Comparison of ENCODE assay signal across 8 mouse cellular contexts in genomic region chr6:85916596-85916995, GRCm38 (mm10). TPM values are rescaled to one million over a fixed set of nuclear protein-coding genes. Genes with fewer than 3 reads are reported as not detected.
DNase-seq lines count a peak whose midpoint lies in the region; ATAC-seq and TF ChIP-seq lines count a peak whose summit lies in the region.

No protein-coding gene starts in this region.

- no peak for TF ChIP-seq POLR2A in testis, adult 2 months (IDR thresholded peaks at IDR 0.05; ENCODE audit: control insufficient read depth, low read depth, low read length)

- peak overlapping the region; percentile 71 for H3K4me2 ChIP-seq in liver, embryonic 12.5 days
- H3K4me2 ChIP-seq in stomach, postnatal 0 days (replicated peaks; ENCODE audit: low read depth) = peak overlapping the region; percentile 87

- no peak for TF ChIP-seq EP300 in stomach, postnatal 0 days (optimal IDR thresholded peaks at IDR 0.05)

- ATAC-seq in liver, embryonic 12.5 days = no peak
- ATAC-seq in stomach, postnatal 0 days (ENCODE audit: low FRiP score, low TSS enrichment) = no peak

- H3K27ac ChIP-seq in gastrocnemius, adult 2 months = peak overlapping the region; percentile 92
- H3K27ac ChIP-seq in testis, adult 2 months (ENCODE audit: control insufficient read depth, insufficient read depth, low read depth, low read length) = peak overlapping the region; percentile 65; the same call in 1 of the 2 replicates
- H3K27ac ChIP-seq in liver, embryonic 12.5 days = peak overlapping the region; percentile 90
- peak overlapping the region; percentile 89 for H3K27ac ChIP-seq in stomach, postnatal 0 days (replicated peaks)

- H3K4me1 ChIP-seq in testis, adult 2 months (ENCODE audit: control insufficient read depth, insufficient read depth, low read length) = peaks cover 5% of the 10 kb centered on the region
- peaks cover 26% of the 10 kb centered on the region for H3K4me1 ChIP-seq in liver, embryonic 12.5 days
- peaks cover 3% of the 10 kb centered on the region; the same call in 1 of the 2 replicates for H3K4me1 ChIP-seq in stomach, postnatal 0 days (replicated peaks; ENCODE audit: control insufficient read depth, insufficient read depth)

- TF ChIP-seq CTCF in gastrocnemius, adult 2 months (IDR thresholded peaks at IDR 0.05) = no peak
- TF ChIP-seq CTCF in testis, adult 2 months (IDR thresholded peaks at IDR 0.05; ENCODE audit: control insufficient read depth, insufficient read depth, insufficient replicate concordance, low read depth, low read length) = no peak
- no peak for TF ChIP-seq CTCF in stomach, postnatal 0 days (IDR thresholded peaks at IDR 0.05; ENCODE audit: low read depth)

- peak overlapping the region; percentile 77 for H3K4me3 ChIP-seq in gastrocnemius, adult 2 months
- peak overlapping the region; percentile 93; the same call in 1 of the 2 replicates for H3K4me3 ChIP-seq in testis, adult 2 months (ENCODE audit: control insufficient read depth, low read depth, low read length)
- peak overlapping the region; percentile 73 for H3K4me3 ChIP-seq in liver, embryonic 12.5 days
- peak overlapping the region; percentile 65 for H3K4me3 ChIP-seq in stomach, postnatal 0 days (ENCODE audit: low read depth, low read length)

- no peaks in the 10 kb centered on the region for H3K27me3 ChIP-seq in testis, adult 2 months (ENCODE audit: control insufficient read depth, insufficient read depth, low read length)
- H3K27me3 ChIP-seq in liver, embryonic 12.5 days (replicated peaks) = no peaks in the 10 kb centered on the region
- H3K27me3 ChIP-seq in stomach, postnatal 0 days (ENCODE audit: control insufficient read depth, insufficient read depth, low read length) = no peaks in the 10 kb centered on the region

- no peaks in the 10 kb centered on the region for H3K9me3 ChIP-seq in liver, embryonic 12.5 days (replicated peaks)
- H3K9me3 ChIP-seq in stomach, postnatal 0 days (ENCODE audit: control insufficient read depth, low read length) = no peaks in the 10 kb centered on the region

- 77% methylated on average over 6 of the region's 6 CpGs for WGBS in liver, embryonic 12.5 days (ENCODE audit: insufficient replicate concordance)
- 65% methylated on average over 6 of the region's 6 CpGs for WGBS in stomach, postnatal 0 days

- DNase-seq in gastrocnemius, adult 2 months = no peak
- no peak for DNase-seq in gastrocnemius, adult 18-20 months (ENCODE audit: low spot score)
- DNase-seq in testis, postnatal 10 days (ENCODE audit: low spot score) = no peak
- no peak for DNase-seq in stomach, postnatal 0 days (ENCODE audit: low spot score)
- DNase-seq in right cerebral cortex, postnatal 4 days = no peak
- no peak for DNase-seq in layer of hippocampus, adult 11-12 months (ENCODE audit: low spot score)

- intact Hi-C loops in gastrocnemius, adult 2 months (cut with DNase I) = loop anchor here (10.0 kb wide), 1 partner anchor 332 kb away; the partner anchor contains the start of gene Alms1

- H3K36me3 ChIP-seq in testis, adult 2 months (ENCODE audit: control insufficient read depth, insufficient read depth, low read length) = no peaks in the 10 kb centered on the region
- H3K36me3 ChIP-seq in liver, embryonic 12.5 days = peaks cover 13% of the 10 kb centered on the region
- H3K36me3 ChIP-seq in stomach, postnatal 0 days (ENCODE audit: control insufficient read depth, insufficient read depth, low read length) = no peaks in the 10 kb centered on the region

- H3K9ac ChIP-seq in liver, embryonic 12.5 days = peak overlapping the region; percentile 80
- H3K9ac ChIP-seq in stomach, postnatal 0 days (ENCODE audit: low read length) = peak overlapping the region; percentile 75

RNA-seq across cellular contexts. Expression of gene Nat8f1, which starts 1.1 kb away (rescaled TPM):
- 1 to 10 TPM in 1 of 2 experiments, under 1 TPM in 1; 0.97 to 2.2 TPM for total RNA-seq in gastrocnemius, adult 2 months (2021)
- total RNA-seq in gastrocnemius, adult 18-20 months (2021) = 1 to 10 TPM; 1.4 to 1.8 TPM
- polyA plus RNA-seq in testis, adult 2 months (2012; rRNA removed) = 6.1 and 7.6 TPM in 2 replicates
- polyA plus RNA-seq in liver, embryonic 12.5 days (2016; fragmentation: Nextera tagmentation; extraction: Ambion mirVana) = 3.4 and 4.5 TPM in 2 replicates
- 5.7 and 6.2 TPM in 2 replicates for polyA plus RNA-seq in stomach, postnatal 0 days (2015; fragmentation: Nextera tagmentation; extraction: Ambion mirVana)

RNA-seq across cellular contexts. Expression of gene Tprkb, which starts 4.9 kb away (rescaled TPM):
- 10 to 100 TPM; 17.0 to 18.7 TPM for total RNA-seq in gastrocnemius, adult 2 months (2021)
- 10 to 100 TPM; 15.5 to 16.3 TPM for total RNA-seq in gastrocnemius, adult 18-20 months (2021)
- polyA plus RNA-seq in testis, adult 2 months (2012; rRNA removed) = 10.8 and 11.1 TPM in 2 replicates
- polyA plus RNA-seq in liver, embryonic 12.5 days (2016; fragmentation: Nextera tagmentation; extraction: Ambion mirVana) = 29.6 and 31.1 TPM in 2 replicates
- polyA plus RNA-seq in stomach, postnatal 0 days (2015; fragmentation: Nextera tagmentation; extraction: Ambion mirVana) = 25.9 and 28.8 TPM in 2 replicates

RNA-seq across cellular contexts. Expression of gene Nat8f4, which starts 11.9 kb away (rescaled TPM):
- total RNA-seq in gastrocnemius, adult 2 months (2021) = under 1 TPM; 0.15 to 0.28 TPM
- under 1 TPM; 0.21 to 0.31 TPM for total RNA-seq in gastrocnemius, adult 18-20 months (2021)
- 27.6 and 45.1 TPM in 2 replicates for polyA plus RNA-seq in testis, adult 2 months (2012; rRNA removed)
- polyA plus RNA-seq in liver, embryonic 12.5 days (2016; fragmentation: Nextera tagmentation; extraction: Ambion mirVana) = 0.81 and 1.2 TPM in 2 replicates
- polyA plus RNA-seq in stomach, postnatal 0 days (2015; fragmentation: Nextera tagmentation; extraction: Ambion mirVana) = 1.7 and 2.6 TPM in 2 replicates

RNA-seq across cellular contexts. Expression of gene Dusp11, which starts 44.9 kb away (rescaled TPM):
- total RNA-seq in gastrocnemius, adult 2 months (2021) = 10 to 100 TPM; 29.2 to 36.5 TPM
- total RNA-seq in gastrocnemius, adult 18-20 months (2021) = 10 to 100 TPM; 24.0 to 27.7 TPM
- polyA plus RNA-seq in testis, adult 2 months (2012; rRNA removed) = 12.2 and 15.7 TPM in 2 replicates
- polyA plus RNA-seq in liver, embryonic 12.5 days (2016; fragmentation: Nextera tagmentation; extraction: Ambion mirVana) = 37.2 and 38.0 TPM in 2 replicates
- 43.9 and 44.9 TPM in 2 replicates for polyA plus RNA-seq in stomach, postnatal 0 days (2015; fragmentation: Nextera tagmentation; extraction: Ambion mirVana)

RNA-seq across cellular contexts. Expression of gene Nat8f2, which starts 47.6 kb away (rescaled TPM):
- total RNA-seq in gastrocnemius, adult 2 months (2021) = not detected
- total RNA-seq in gastrocnemius, adult 18-20 months (2021) = under 1 TPM in 1 of 2 experiments, not detected in 1; 0.17 TPM
- polyA plus RNA-seq in testis, adult 2 months (2012; rRNA removed) = 0.22 and 0.23 TPM in 2 replicates
- polyA plus RNA-seq in liver, embryonic 12.5 days (2016; fragmentation: Nextera tagmentation; extraction: Ambion mirVana) = 0.04 TPM in 1 of 2 replicates, not detected in the other
- polyA plus RNA-seq in stomach, postnatal 0 days (2015; fragmentation: Nextera tagmentation; extraction: Ambion mirVana) = not detected in 2 replicates
